Mouse (Mus musculus): ENCODE results near the gene Olfr502. TPM values are rescaled to one million over a fixed set of nuclear protein-coding genes. Genes with fewer than 3 reads are reported as not detected.
"Not testable (repeated sequence)": the region's sequence is repeated elsewhere in the genome, so short reads cannot be mapped to it uniquely, and the experiment has no call there.

The Olfr502 gene
- polyA plus RNA-seq (2012; rRNA removed): not detected in 2 replicates
- polyA plus RNA-seq (2014; fragmentation: Nextera tagmentation; extraction: Ambion mirVana): not detected in 2 replicates

DNA sequence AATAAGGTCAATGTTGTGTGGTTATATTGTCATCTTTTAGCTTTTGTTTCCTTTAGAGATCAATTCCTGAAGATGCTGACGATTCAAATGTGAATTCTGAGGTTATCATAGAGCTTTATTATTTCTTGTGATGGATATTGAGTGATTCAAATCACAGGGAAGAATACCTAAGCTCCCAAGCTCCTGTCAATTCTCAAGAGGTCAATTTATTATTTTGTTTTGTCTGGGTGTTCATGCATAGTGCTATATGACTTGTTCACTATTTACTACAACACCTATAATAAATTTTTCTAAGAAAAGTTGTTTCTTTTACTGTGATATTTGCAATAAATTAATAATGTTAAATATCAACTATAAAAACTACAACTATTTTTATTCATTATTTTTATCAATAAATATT lies at the start of gene Olfr502:
Olfr502 (minus strand) TSS at position 101 of the 400 bp plus-strand sequence.
- H3K27me3 ChIP-seq (ENCODE audit: control insufficient read depth, insufficient read depth, low read length): no peaks in the 10 kb centered on the region
- H3K4me2 ChIP-seq (replicated peaks; ENCODE audit: low read depth, low read length, severe bottlenecking): no peak within 1 kb of the TSS
- H3K27ac ChIP-seq (replicated peaks; ENCODE audit: low read depth, low read length): no peak within 1 kb of the TSS
- ATAC-seq (ENCODE audit: low FRiP score, low read depth) (no peak), DNase-seq (ENCODE audit: low spot score) (no peak)
- H3K4me1 ChIP-seq (ENCODE audit: control insufficient read depth, insufficient read depth, low read length): no peaks in the 10 kb centered on the region
- TF ChIP-seq POLR2A (IDR thresholded peaks at IDR 0.05; ENCODE audit: borderline replicate concordance, extremely low read depth, insufficient read depth, insufficient read length): no peak
- H3K9ac ChIP-seq (ENCODE audit: low read depth, low read length, severe bottlenecking): no peak within 1 kb of the TSS
- no peaks in the 10 kb centered on the region for H3K9me3 ChIP-seq (ENCODE audit: control insufficient read depth, low read length)
- H3K36me3 ChIP-seq (ENCODE audit: control insufficient read depth, insufficient read depth, low read length): no peaks in the 10 kb centered on the region
- H3K4me3 ChIP-seq (replicated peaks; ENCODE audit: low read length): no peak within 1 kb of the TSS
- 79% methylated on average over 1 of the region's 1 CpGs for WGBS

GRCm38 (mm10) chr7:108565693-108566092 lies 40.8 kb upstream of the Olfr502 start, which contains the start of gene Olfr504:
Olfr504 (minus strand) TSS chr7:108565793.
- 82% methylated on average over 1 of the region's 1 CpGs for WGBS
- no peak within 1 kb of the TSS for H3K4me3 ChIP-seq (replicated peaks; ENCODE audit: low read length)
- no peak for TF ChIP-seq POLR2A (IDR thresholded peaks at IDR 0.05; ENCODE audit: borderline replicate concordance, extremely low read depth, insufficient read depth, insufficient read length)
- no peaks in the 10 kb centered on the region for H3K27me3 ChIP-seq (ENCODE audit: control insufficient read depth, insufficient read depth, low read length)
- no peak within 1 kb of the TSS for H3K27ac ChIP-seq (replicated peaks; ENCODE audit: low read depth, low read length)
- H3K9me3 ChIP-seq (ENCODE audit: control insufficient read depth, low read length): no peaks in the 10 kb centered on the region
- H3K4me2 ChIP-seq (replicated peaks; ENCODE audit: low read depth, low read length, severe bottlenecking): no peak within 1 kb of the TSS
- DNase-seq (ENCODE audit: low spot score): no peak
- H3K4me1 ChIP-seq (ENCODE audit: control insufficient read depth, insufficient read depth, low read length): no peaks in the 10 kb centered on the region
- no peaks in the 10 kb centered on the region for H3K36me3 ChIP-seq (ENCODE audit: control insufficient read depth, insufficient read depth, low read length)
- no peak within 1 kb of the TSS for H3K9ac ChIP-seq (ENCODE audit: low read depth, low read length, severe bottlenecking)
- no peak for ATAC-seq (ENCODE audit: low FRiP score, low read depth)

- DNase-seq (ENCODE audit: low spot score); H3K9ac ChIP-seq (ENCODE audit: low read depth, low read length, severe bottlenecking); H3K27me3 ChIP-seq (ENCODE audit: control insufficient read depth, insufficient read depth, low read length); H3K9me3 ChIP-seq (ENCODE audit: control insufficient read depth, low read length); H3K27ac ChIP-seq (replicated peaks; ENCODE audit: low read depth, low read length); H3K4me1 ChIP-seq (ENCODE audit: control insufficient read depth, insufficient read depth, low read length); H3K4me2 ChIP-seq (replicated peaks; ENCODE audit: low read depth, low read length, severe bottlenecking); ATAC-seq (ENCODE audit: low FRiP score, low read depth); H3K36me3 ChIP-seq (ENCODE audit: control insufficient read depth, insufficient read depth, low read length); H3K4me3 ChIP-seq (replicated peaks; ENCODE audit: low read length): not testable (repeated sequence)
- 54% methylated on average over 1 of the region's 1 CpGs for WGBS
Measured at GRCm38 (mm10) chr7:108544227-108544626, 19.4 kb upstream of the Olfr502 start, which contains the start of gene Olfr503. Olfr503 (plus strand) TSS chr7:108544527.

DNA sequence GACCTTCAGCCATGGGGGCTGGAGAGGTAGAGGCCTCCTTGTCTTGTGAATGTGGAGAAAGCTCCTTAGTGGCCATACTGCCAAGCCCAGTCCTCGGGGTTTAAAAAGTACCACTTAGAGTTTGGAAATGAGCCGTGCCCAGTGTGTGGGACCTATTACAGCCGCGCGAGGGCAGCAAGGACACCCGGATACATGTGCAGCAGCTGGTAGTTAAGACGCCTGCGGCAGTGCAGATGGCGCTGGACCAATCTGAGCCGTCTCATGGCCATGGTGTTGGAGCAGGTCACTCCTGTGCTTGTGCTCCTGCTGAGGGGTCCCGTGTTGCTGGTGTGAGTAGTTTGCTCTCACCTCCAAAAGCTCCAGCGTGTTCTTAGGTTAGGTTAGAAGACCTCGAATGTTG lies 17.6 kb upstream of the Olfr502 start:
- Histone ChIP-seq H3K4me1 (ENCODE audit: control insufficient read depth, insufficient read depth, low read length) (no peaks in the 10 kb centered on the region), H3K9me3 (ENCODE audit: control insufficient read depth, low read length) (no peaks in the 10 kb centered on the region), H3K4me2 (replicated peaks; ENCODE audit: low read depth, low read length, severe bottlenecking) (no peak overlapping the region), H3K27me3 (ENCODE audit: control insufficient read depth, insufficient read depth, low read length) (no peaks in the 10 kb centered on the region), H3K4me3 (replicated peaks; ENCODE audit: low read length) (no peak overlapping the region), H3K9ac (ENCODE audit: low read depth, low read length, severe bottlenecking) (no peak overlapping the region), H3K36me3 (ENCODE audit: control insufficient read depth, insufficient read depth, low read length) (no peaks in the 10 kb centered on the region), H3K27ac (replicated peaks; ENCODE audit: low read depth, low read length) (no peak overlapping the region)
- DNase-seq (ENCODE audit: low spot score) (no peak), ATAC-seq (ENCODE audit: low FRiP score, low read depth) (no peak)
- TF ChIP-seq POLR2A (IDR thresholded peaks at IDR 0.05; ENCODE audit: borderline replicate concordance, extremely low read depth, insufficient read depth, insufficient read length): no peak
- WGBS: 88% methylated on average over 13 of the region's 13 CpGs

Other genes with a start within 250 kb of the Olfr502 start
- not detected in 2 replicates for gene Olfr490, start 236.1 kb downstream of the Olfr502 start, polyA plus RNA-seq (2012; rRNA removed)
- not detected in 2 replicates for gene Olfr490, start 236.1 kb downstream of the Olfr502 start, polyA plus RNA-seq (2014; fragmentation: Nextera tagmentation; extraction: Ambion mirVana)
- gene Olfr491, start 211.6 kb downstream of the Olfr502 start, polyA plus RNA-seq (2012; rRNA removed): not detected in 2 replicates
- not detected in 2 replicates for gene Olfr491, start 211.6 kb downstream of the Olfr502 start, polyA plus RNA-seq (2014; fragmentation: Nextera tagmentation; extraction: Ambion mirVana)
- gene Olfr492, start 201.4 kb downstream of the Olfr502 start, polyA plus RNA-seq (2012; rRNA removed): 0.37 and 0.48 TPM in 2 replicates
- gene Olfr492, start 201.4 kb downstream of the Olfr502 start, polyA plus RNA-seq (2014; fragmentation: Nextera tagmentation; extraction: Ambion mirVana): 0.47 and 0.65 TPM in 2 replicates
- not detected in 2 replicates for gene Olfr493, start 178.1 kb downstream of the Olfr502 start, polyA plus RNA-seq (2012; rRNA removed)
- not detected in 2 replicates for gene Olfr493, start 178.1 kb downstream of the Olfr502 start, polyA plus RNA-seq (2014; fragmentation: Nextera tagmentation; extraction: Ambion mirVana)
- not detected in 2 replicates for gene Olfr494, start 159.7 kb downstream of the Olfr502 start, polyA plus RNA-seq (2012; rRNA removed)
- not detected in 2 replicates for gene Olfr494, start 159.7 kb downstream of the Olfr502 start, polyA plus RNA-seq (2014; fragmentation: Nextera tagmentation; extraction: Ambion mirVana)
- gene Olfr495, start 131.9 kb downstream of the Olfr502 start, polyA plus RNA-seq (2012; rRNA removed): not detected in 2 replicates
- gene Olfr495, start 131.9 kb downstream of the Olfr502 start, polyA plus RNA-seq (2014; fragmentation: Nextera tagmentation; extraction: Ambion mirVana): not detected in 2 replicates
- not detected in 2 replicates for gene Olfr497, start 104.6 kb downstream of the Olfr502 start, polyA plus RNA-seq (2012; rRNA removed)
- gene Olfr497, start 104.6 kb downstream of the Olfr502 start, polyA plus RNA-seq (2014; fragmentation: Nextera tagmentation; extraction: Ambion mirVana): not detected in 2 replicates
- gene Olfr498, start 59.7 kb downstream of the Olfr502 start, polyA plus RNA-seq (2012; rRNA removed): not detected in 2 replicates
- not detected in 2 replicates for gene Olfr498, start 59.7 kb downstream of the Olfr502 start, polyA plus RNA-seq (2014; fragmentation: Nextera tagmentation; extraction: Ambion mirVana)
- gene Olfr503, start 19.5 kb upstream of the Olfr502 start, polyA plus RNA-seq (2012; rRNA removed): not detected in 2 replicates
- not detected in 2 replicates for gene Olfr503, start 19.5 kb upstream of the Olfr502 start, polyA plus RNA-seq (2014; fragmentation: Nextera tagmentation; extraction: Ambion mirVana)
- gene Olfr504, start 40.7 kb upstream of the Olfr502 start, polyA plus RNA-seq (2012; rRNA removed): not detected in 2 replicates
- not detected in 2 replicates for gene Olfr504, start 40.7 kb upstream of the Olfr502 start, polyA plus RNA-seq (2014; fragmentation: Nextera tagmentation; extraction: Ambion mirVana)
- not detected in 2 replicates for gene Olfr506, start 85.7 kb upstream of the Olfr502 start, polyA plus RNA-seq (2012; rRNA removed)
- gene Olfr506, start 85.7 kb upstream of the Olfr502 start, polyA plus RNA-seq (2014; fragmentation: Nextera tagmentation; extraction: Ambion mirVana): not detected in 2 replicates
- gene Olfr507, start 96.7 kb upstream of the Olfr502 start, polyA plus RNA-seq (2012; rRNA removed): not detected in 2 replicates
- gene Olfr507, start 96.7 kb upstream of the Olfr502 start, polyA plus RNA-seq (2014; fragmentation: Nextera tagmentation; extraction: Ambion mirVana): not detected in 2 replicates
- not detected in 2 replicates for gene Olfr508, start 104.9 kb upstream of the Olfr502 start, polyA plus RNA-seq (2012; rRNA removed)
- gene Olfr508, start 104.9 kb upstream of the Olfr502 start, polyA plus RNA-seq (2014; fragmentation: Nextera tagmentation; extraction: Ambion mirVana): not detected in 2 replicates
- not detected in 2 replicates for gene Olfr509, start 126.8 kb upstream of the Olfr502 start, polyA plus RNA-seq (2012; rRNA removed)
- not detected in 2 replicates for gene Olfr509, start 126.8 kb upstream of the Olfr502 start, polyA plus RNA-seq (2014; fragmentation: Nextera tagmentation; extraction: Ambion mirVana)
- gene Olfr510, start 141.4 kb upstream of the Olfr502 start, polyA plus RNA-seq (2012; rRNA removed): not detected in 2 replicates
- not detected in 2 replicates for gene Olfr510, start 141.4 kb upstream of the Olfr502 start, polyA plus RNA-seq (2014; fragmentation: Nextera tagmentation; extraction: Ambion mirVana)
- gene Olfr512, start 188.3 kb upstream of the Olfr502 start, polyA plus RNA-seq (2012; rRNA removed): not detected in 2 replicates
- gene Olfr512, start 188.3 kb upstream of the Olfr502 start, polyA plus RNA-seq (2014; fragmentation: Nextera tagmentation; extraction: Ambion mirVana): not detected in 2 replicates
- not detected in 2 replicates for gene Olfr513, start 225.9 kb upstream of the Olfr502 start, polyA plus RNA-seq (2012; rRNA removed)
- gene Olfr513, start 225.9 kb upstream of the Olfr502 start, polyA plus RNA-seq (2014; fragmentation: Nextera tagmentation; extraction: Ambion mirVana): not detected in 2 replicates

All from limb, embryonic 14.5 days (tissue).